Mouse (Mus musculus): Measurements from ENCODE around the gene Wfdc12.
"Not testable (repeated sequence)": the region's sequence is repeated elsewhere in the genome, so short reads cannot be mapped to it uniquely, and the experiment has no call there.

Wfdc12 gene

GRCm38 (mm10) chr2:164190576-164190975 is at the start of gene Wfdc12:
Wfdc12 (minus strand) TSS chr2:164190608.
- no peak for DNase-seq (ENCODE audit: low spot score)

GRCm38 (mm10) chr2:164238366-164238765 is 48.0 kb upstream of the Wfdc12 start, which contains the start of gene Svs2:
Svs2 (minus strand) TSS chr2:164238466.
- no peak for DNase-seq (ENCODE audit: low spot score)

- no peak for DNase-seq (ENCODE audit: low spot score)
Observed at GRCm38 (mm10) chr2:164232671-164233070, 42.3 kb upstream of the Wfdc12 start.

GRCm38 (mm10) chr2:164228361-164229070 is 38.1 kb upstream of the Wfdc12 start:
- no peak for DNase-seq (ENCODE audit: low spot score)

GRCm38 (mm10) chr2:164221522-164221921 is 31.1 kb upstream of the Wfdc12 start, which contains the start of gene Wfdc15b:
Wfdc15b (minus strand) TSS chr2:164221660.
- DNase-seq (ENCODE audit: low spot score), result no peak

- DNase-seq (ENCODE audit: low spot score), result no peak
Observed at GRCm38 (mm10) chr2:164219295-164219694, 28.9 kb upstream of the Wfdc12 start.

GRCm38 (mm10) chr2:164212711-164213110 is 22.3 kb upstream of the Wfdc12 start:
- no peak for DNase-seq (ENCODE audit: low spot score)

- no peak for DNase-seq (ENCODE audit: low spot score)
Observed at GRCm38 (mm10) chr2:164210892-164211291, 20.5 kb upstream of the Wfdc12 start.

GRCm38 (mm10) chr2:164206676-164207075 is 16.3 kb upstream of the Wfdc12 start:
- DNase-seq (ENCODE audit: low spot score), result no peak

- not testable (repeated sequence) for DNase-seq (ENCODE audit: low spot score)
Observed at GRCm38 (mm10) chr2:164206011-164206410, 15.6 kb upstream of the Wfdc12 start.

- DNase-seq (ENCODE audit: low spot score), result no peak
Observed at GRCm38 (mm10) chr2:164199626-164200327, 9.4 kb upstream of the Wfdc12 start, which contains the start of gene Wfdc15a. Wfdc15a (minus strand) TSS chr2:164200130.

- DNase-seq (ENCODE audit: low spot score), result no peak
Observed at GRCm38 (mm10) chr2:164196700-164196990, 6.2 kb upstream of the Wfdc12 start.

GRCm38 (mm10) chr2:164195971-164196699 is 5.7 kb upstream of the Wfdc12 start:
- no peak for DNase-seq (ENCODE audit: low spot score)

- no peak for DNase-seq (ENCODE audit: low spot score)
Observed at GRCm38 (mm10) chr2:164194959-164195630, 4.7 kb upstream of the Wfdc12 start.

GRCm38 (mm10) chr2:164192279-164192678 is 1.9 kb upstream of the Wfdc12 start:
- DNase-seq (ENCODE audit: low spot score), result no peak

- no peak for DNase-seq (ENCODE audit: low spot score)
Observed at GRCm38 (mm10) chr2:164188722-164189121, 1.7 kb downstream of the Wfdc12 start.

- DNase-seq (ENCODE audit: low spot score), result no peak
Observed at GRCm38 (mm10) chr2:164184145-164184719, 6.2 kb downstream of the Wfdc12 start.

GRCm38 (mm10) chr2:164183340-164183739 is 7.1 kb downstream of the Wfdc12 start:
- no peak for DNase-seq (ENCODE audit: low spot score)

GRCm38 (mm10) chr2:164182692-164183255 is 7.6 kb downstream of the Wfdc12 start, which contains the start of gene Wfdc5:
Wfdc5 (minus strand) TSS chr2:164182742.
- no peak for DNase-seq (ENCODE audit: low spot score)

- no peak for DNase-seq (ENCODE audit: low spot score)
Observed at GRCm38 (mm10) chr2:164180770-164181169, 9.6 kb downstream of the Wfdc12 start.

GRCm38 (mm10) chr2:164180124-164180523 is 10.3 kb downstream of the Wfdc12 start:
- DNase-seq (ENCODE audit: low spot score), result no peak

Data from c-Kit-positive CD71-positive TER-119-positive erythroid progenitor cells, embryonic 14.5 days (primary cell).